Mouse (Mus musculus): ENCODE data around the gene Rab4b.

DNA sequence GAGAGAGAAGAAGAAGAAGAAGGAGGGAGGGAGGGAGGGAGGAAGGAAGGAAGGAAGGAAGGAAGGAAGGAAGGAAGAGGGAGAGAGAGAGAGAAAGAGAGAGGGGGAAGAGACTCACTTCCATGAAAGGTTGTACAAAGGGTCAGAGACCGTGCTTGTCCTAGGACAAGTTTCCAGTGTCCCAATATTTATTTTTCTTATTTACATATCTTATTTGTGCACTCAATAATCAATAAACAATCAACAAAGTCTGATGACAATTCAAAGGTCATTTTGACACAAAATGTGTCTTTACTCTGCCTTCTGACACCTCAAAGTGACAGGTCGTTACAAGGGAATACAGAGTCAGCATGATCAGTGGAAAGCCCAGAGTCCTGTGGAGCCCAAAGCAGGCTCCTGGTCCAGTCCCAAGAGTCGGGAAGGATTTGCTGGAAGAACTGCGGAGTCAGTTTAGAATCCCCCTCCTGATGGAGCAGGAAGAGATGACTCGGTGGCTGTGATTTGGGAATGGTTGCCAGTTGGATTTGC lies 54.3 kb downstream of the Rab4b start:
- no peak for TF ChIP-seq CTCF (IDR thresholded peaks at IDR 0.05; ENCODE audit: low read depth)
- TF ChIP-seq EP300 (IDR thresholded peaks at IDR 0.05; ENCODE audit: low read depth), result peak; percentile 82

Data from liver, postnatal 0 days (tissue).